11 mouse cellular contexts compared by ENCODE assay signal in genomic region chr3:106495346-106496044, GRCm38 (mm10). TPM values are rescaled to one million over a fixed set of nuclear protein-coding genes. Genes with fewer than 3 reads are reported as not detected.
DNase-seq lines count a peak whose midpoint lies in the region; ATAC-seq and TF ChIP-seq lines count a peak whose summit lies in the region.
"Had no signal": no experiment of that assay in that cellular context is flagged by ENCODE, and none has a peak within 500 bp of the region (broad histone marks: within the 10 kb centered on the region; RNA-seq: fewer than 3 reads in every experiment).

No protein-coding gene starts in this region.

- H3K4me3 ChIP-seq in layer of hippocampus, adult 2 months = no peak overlapping the region
- H3K4me3 ChIP-seq in bone marrow macrophage, adult 2 months (ENCODE audit: insufficient read depth, low read length) = no peak overlapping the region
- H3K4me3 ChIP-seq in intestine, embryonic 16.5 days (ENCODE audit: low read length) = no peak overlapping the region

- H3K9ac ChIP-seq in intestine, embryonic 16.5 days (ENCODE audit: low read depth, low read length) = no peak overlapping the region

- no peaks in the 10 kb centered on the region for H3K27me3 ChIP-seq in intestine, embryonic 16.5 days (replicated peaks; ENCODE audit: control insufficient read depth, insufficient read depth, low read length)
- H3K27me3 ChIP-seq: CH12.LX had no signal

- DNase-seq in layer of hippocampus, adult 2 months (ENCODE audit: low spot score in 2 of 2) = no peak
- no peak for DNase-seq in layer of hippocampus, postnatal 10 days (ENCODE audit: low spot score in 2 of 2)
- DNase-seq in ovary, postnatal 36 days (ENCODE audit: low spot score) = no peak
- DNase-seq in cerebellum, postnatal 10 days = no peak
- DNase-seq: kidney, adult 8-10 months; thymus, postnatal 36 days had no signal

- no peaks in the 10 kb centered on the region for H3K9me3 ChIP-seq in intestine, embryonic 16.5 days (ENCODE audit: control insufficient read depth, low read length)

- H3K27ac ChIP-seq in layer of hippocampus, adult 2 months = 0 out of 2 replicates have a peak overlapping the region, but pooled peaks have one; percentile 18
- H3K27ac ChIP-seq in bone marrow macrophage, adult 2 months (ENCODE audit: insufficient read depth, low read depth, low read length) = peak overlapping the region; percentile 65
- peak overlapping the region; percentile 84 for H3K27ac ChIP-seq in intestine, embryonic 16.5 days (ENCODE audit: low read length)

- H3K36me3 ChIP-seq in intestine, embryonic 16.5 days (ENCODE audit: control insufficient read depth, insufficient read depth, low read length) = no peaks in the 10 kb centered on the region

- H3K4me1 ChIP-seq in bone marrow macrophage, adult 2 months (ENCODE audit: control insufficient read depth, insufficient read depth, low read length) = peaks cover 46% of the 10 kb centered on the region
- H3K4me1 ChIP-seq in intestine, embryonic 16.5 days (ENCODE audit: control insufficient read depth, insufficient read depth, low read length) = peaks cover 10% of the 10 kb centered on the region; the same call in 1 of the 2 replicates

- peak; percentile 83 for ATAC-seq in intestine, embryonic 16.5 days
- peak; percentile 36 for ATAC-seq in monocyte, adult 5-6 weeks (replicated peaks; ENCODE audit: insufficient number of reproducible peaks, low FRiP score, low TSS enrichment, poor library complexity, severe bottlenecking)
- no peak for ATAC-seq in erythroblast, adult 5-6 weeks (replicated peaks; ENCODE audit: low FRiP score, poor library complexity, severe bottlenecking)

- TF ChIP-seq POLR2A in bone marrow macrophage, adult 2 months (IDR thresholded peaks at IDR 0.05; ENCODE audit: borderline replicate concordance, low read depth, low read length) = no peak

- WGBS in intestine, embryonic 16.5 days = 71% methylated on average over 1 of the region's 1 CpGs

- TF ChIP-seq CTCF in layer of hippocampus, adult 2 months (conservative IDR thresholded peaks at IDR 0.05) = no peak
- TF ChIP-seq CTCF in bone marrow macrophage, adult 2 months (IDR thresholded peaks at IDR 0.05; ENCODE audit: low read depth, low read length) = no peak

- H3K4me2 ChIP-seq in intestine, embryonic 16.5 days (ENCODE audit: low read depth, low read length) = no peak overlapping the region

RNA-seq across cellular contexts. Expression of gene Dennd2d, which starts 13.3 kb away (rescaled TPM):
- under 1 TPM; 0.22 to 0.61 TPM for total RNA-seq in layer of hippocampus, adult 2 months (2021)
- total RNA-seq in layer of hippocampus, postnatal 10 days (2021) = under 1 TPM; 0.27 to 0.46 TPM
- 4.1 and 4.2 TPM in 2 replicates for polyA plus RNA-seq in bone marrow macrophage, adult 2 months (2012; ENCODE audit: insufficient read depth, insufficient read length, missing spikeins)
- polyA plus RNA-seq in intestine, embryonic 16.5 days (2015; fragmentation: Nextera tagmentation; extraction: Ambion mirVana) = 30.4 and 30.5 TPM in 2 replicates
- 25.0 to 49.5 TPM (median 27.4 TPM) in 3 replicates for total RNA-seq in monocyte, adult 5-6 weeks (2017)
- 4.4 and 5.0 TPM in 2 replicates for total RNA-seq in erythroblast, adult 5-6 weeks (2015; ENCODE audit: low replicate concordance)
- total RNA-seq in erythroblast, adult 5-6 weeks (2017; ENCODE audit: low replicate concordance) = 6.4 and 10.3 TPM in 2 replicates

RNA-seq across cellular contexts. Expression of gene Dram2, which starts 52.1 kb away (rescaled TPM):
- 10 to 100 TPM; 34.7 to 37.2 TPM for total RNA-seq in layer of hippocampus, adult 2 months (2021)
- total RNA-seq in layer of hippocampus, postnatal 10 days (2021) = 10 to 100 TPM; 44.5 to 48.5 TPM
- polyA plus RNA-seq in bone marrow macrophage, adult 2 months (2012; ENCODE audit: insufficient read depth, insufficient read length, missing spikeins) = 173 and 175 TPM in 2 replicates
- polyA plus RNA-seq in intestine, embryonic 16.5 days (2015; fragmentation: Nextera tagmentation; extraction: Ambion mirVana) = 121 and 133 TPM in 2 replicates
- 95.3 to 127 TPM (median 113 TPM) in 3 replicates for total RNA-seq in monocyte, adult 5-6 weeks (2017)
- 17.7 and 25.1 TPM in 2 replicates for total RNA-seq in erythroblast, adult 5-6 weeks (2015; ENCODE audit: low replicate concordance)
- total RNA-seq in erythroblast, adult 5-6 weeks (2017; ENCODE audit: low replicate concordance) = 11.4 and 16.5 TPM in 2 replicates

RNA-seq across cellular contexts. Expression of gene Cept1, which starts 52.1 kb away (rescaled TPM):
- total RNA-seq in layer of hippocampus, adult 2 months (2021) = 10 to 100 TPM; 42.3 to 50.4 TPM
- total RNA-seq in layer of hippocampus, postnatal 10 days (2021) = 10 to 100 TPM; 35.8 to 38.8 TPM
- polyA plus RNA-seq in bone marrow macrophage, adult 2 months (2012; ENCODE audit: insufficient read depth, insufficient read length, missing spikeins) = 116 and 119 TPM in 2 replicates
- polyA plus RNA-seq in intestine, embryonic 16.5 days (2015; fragmentation: Nextera tagmentation; extraction: Ambion mirVana) = 65.7 and 67.1 TPM in 2 replicates
- 149 to 192 TPM (median 150 TPM) in 3 replicates for total RNA-seq in monocyte, adult 5-6 weeks (2017)
- total RNA-seq in erythroblast, adult 5-6 weeks (2015; ENCODE audit: low replicate concordance) = 33.8 and 40.8 TPM in 2 replicates
- total RNA-seq in erythroblast, adult 5-6 weeks (2017; ENCODE audit: low replicate concordance) = 16.4 and 17.6 TPM in 2 replicates

Comparison
In these comparisons a context has a peak if more than half of its experiments do, and no peak if none do; other contexts are left out.
1. H3K27ac ChIP-seq: peak in every context shown above with its lines; median percentile 84 in intestine, embryonic 16.5 days; 65 in bone marrow macrophage, adult 2 months; 18 in layer of hippocampus, adult 2 months.